Mouse (Mus musculus) olfactory bulb, adult 2 months (tissue): Measurements from ENCODE around the gene Gsta2.

ENCODE experiments used
- CTCF ChIP-seq: fragments of 200-500 bp; IDR thresholded peaks from 2 replicates; pipeline ENCODE4 v1.5.1; 2012; ENCODE audit warnings: low read depth, mild to moderate bottlenecking, low read length, moderate library complexity; ENCODE audit not compliant: insufficient read depth
- POLR2A ChIP-seq: fragments of 200-500 bp; IDR thresholded peaks from 2 replicates; pipeline ENCODE4 v1.6.1; 2012; ENCODE audit warnings: mild to moderate bottlenecking, low read depth, low read length, moderate library complexity; ENCODE audit not compliant: insufficient read depth

DNA sequence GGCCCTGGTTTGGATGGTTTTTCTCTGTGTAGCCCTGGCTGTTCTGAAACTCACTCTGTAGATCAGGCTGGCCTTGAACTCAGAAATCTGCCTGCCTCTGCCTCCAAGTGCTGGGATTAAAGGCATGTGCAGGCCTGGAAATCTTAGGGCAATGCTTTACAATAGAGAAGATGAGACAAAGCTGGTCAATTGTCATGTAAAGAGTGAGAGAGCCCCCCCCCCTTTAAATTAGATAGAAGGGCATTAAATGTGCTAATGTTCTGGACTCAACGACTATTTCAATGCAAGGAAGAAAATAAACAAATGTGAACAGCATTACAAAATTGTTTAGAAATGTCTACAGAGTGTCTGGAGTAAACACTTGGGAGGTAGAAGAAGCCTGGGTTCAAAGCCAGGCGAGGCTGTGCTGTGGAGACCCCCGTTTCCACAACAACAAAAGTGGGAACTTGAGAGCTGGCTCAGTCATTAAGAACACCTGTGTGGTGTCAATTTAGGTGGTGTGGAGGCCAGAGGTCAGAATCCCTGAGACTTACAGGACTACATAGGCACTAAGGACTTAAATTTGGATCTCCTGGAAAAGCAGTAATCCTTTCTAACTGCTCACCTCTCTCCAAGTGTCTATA lies 13.2 kb upstream of the Gsta2 start:
- no peak for TF ChIP-seq POLR2A
- no peak for TF ChIP-seq CTCF
